Mouse (Mus musculus): ENCODE results near the gene Serpinb6d.

The Serpinb6d gene

DNA sequence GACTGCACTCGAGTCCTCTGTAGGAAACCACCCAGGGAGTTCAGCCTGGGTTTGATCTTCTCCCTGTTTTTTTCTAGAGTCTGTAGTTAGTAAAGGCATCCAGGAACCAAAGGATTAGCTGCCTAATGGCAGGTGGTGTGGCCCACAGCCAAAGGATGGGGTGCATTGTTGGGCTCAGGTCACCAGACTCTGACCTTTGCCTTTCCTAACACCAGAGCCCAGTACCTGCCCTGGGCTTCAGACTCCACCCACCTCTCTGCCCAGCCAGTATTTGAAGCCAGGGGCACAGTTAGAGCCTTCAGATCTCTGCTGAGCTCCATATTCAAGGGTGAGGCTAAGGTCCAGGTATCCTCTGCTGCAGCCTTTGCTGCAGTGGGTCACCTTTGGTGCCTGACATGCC, at the start of gene Serpinb6d:
Gene Serpinb6d, plus strand, starts transcription at position 301 of the 400 bp plus-strand sequence.
- DNase-seq (ENCODE audit: low spot score) = no peak

DNA sequence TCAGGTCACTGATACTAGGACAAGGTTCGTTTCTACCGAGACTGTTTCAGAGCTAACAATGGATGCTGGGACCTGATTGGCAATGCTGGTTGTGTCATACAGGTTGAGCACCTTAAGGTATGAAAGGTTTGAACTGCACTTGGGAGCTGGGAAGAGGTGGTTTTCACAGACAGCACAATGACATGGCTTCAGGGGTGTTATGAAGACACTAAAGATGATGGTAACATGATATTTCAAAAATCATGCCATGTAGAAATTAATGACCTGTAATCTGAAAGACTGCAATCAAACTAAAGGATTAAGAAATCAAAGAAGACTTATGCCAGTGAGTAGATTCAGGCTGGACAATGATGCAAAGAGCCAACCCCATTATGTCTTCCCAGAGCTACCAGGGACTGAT, 38.3 kb upstream of the Serpinb6d start:
- no peak for DNase-seq (ENCODE audit: low spot score)

DNA sequence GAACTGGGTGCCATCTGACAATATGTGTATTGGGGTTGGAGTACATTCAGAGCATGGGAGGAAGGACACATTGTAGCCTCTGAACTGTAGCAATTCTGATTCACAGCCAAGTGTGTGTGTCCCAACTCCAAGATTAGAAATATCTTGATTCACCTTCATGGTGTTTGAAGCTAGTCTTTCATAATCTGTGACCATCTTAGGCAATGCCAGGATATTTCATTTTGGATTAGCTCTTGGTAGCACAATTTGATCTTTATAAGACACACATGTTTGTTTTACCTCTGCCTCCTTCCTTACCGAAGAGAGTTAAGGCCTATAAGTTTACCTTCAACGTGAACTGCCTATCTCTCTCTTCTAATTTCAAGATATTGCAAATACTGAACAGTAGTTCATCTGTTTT, 18.7 kb upstream of the Serpinb6d start:
- no peak for DNase-seq (ENCODE audit: low spot score)

GRCm38 (mm10) chr13:33662550-33662949, 1.3 kb downstream of the Serpinb6d start:
- no peak for DNase-seq (ENCODE audit: low spot score)

- no peak for DNase-seq (ENCODE audit: low spot score)
Observed at GRCm38 (mm10) chr13:33720296-33720695, 59.1 kb downstream of the Serpinb6d start.
